Mouse (Mus musculus): ENCODE results near the gene Ephb2. TPM values are rescaled to one million over a fixed set of nuclear protein-coding genes. Genes with fewer than 3 reads are reported as not detected.

The Ephb2 gene
- polyA plus RNA-seq, 1 experiment = 0.49 TPM

DNA sequence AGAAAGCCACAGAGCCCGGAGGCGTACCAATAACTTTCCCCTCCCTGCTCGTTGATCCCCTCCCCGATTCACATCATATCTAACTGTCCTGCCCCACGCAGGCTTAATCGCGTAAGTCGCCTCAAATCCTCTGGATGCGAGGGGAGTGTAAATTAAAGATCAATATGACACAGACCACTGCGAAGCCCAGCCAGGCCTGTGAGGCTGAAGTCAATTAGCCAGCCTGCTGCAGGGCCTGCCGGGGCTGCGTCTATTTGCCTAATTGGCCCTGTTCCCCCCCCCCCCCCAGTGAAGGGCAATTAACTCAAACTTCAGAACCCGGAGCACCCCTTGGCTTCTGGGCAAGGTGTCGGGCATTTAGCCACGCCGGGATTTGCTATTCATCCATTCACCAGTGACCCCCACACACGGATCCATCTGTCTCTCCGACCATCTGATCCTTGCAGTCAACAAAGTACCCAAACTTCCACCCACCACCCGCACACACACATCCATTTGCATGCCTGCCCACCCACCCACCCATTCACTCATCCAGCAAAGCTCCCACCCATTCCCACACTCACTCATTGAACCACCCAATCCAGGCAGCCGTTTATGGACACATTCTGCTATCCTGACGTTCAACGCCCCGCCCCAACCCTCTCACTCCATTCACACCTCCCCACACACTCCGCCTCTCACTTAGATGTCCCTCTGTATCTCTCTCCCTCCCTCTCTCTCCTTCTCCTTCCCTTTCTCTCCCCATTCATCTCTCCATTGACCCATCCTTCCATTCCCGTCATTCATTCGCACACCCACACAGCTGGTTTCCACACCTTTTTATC lies 49.1 kb downstream of the Ephb2 start:
- no peaks in the 10 kb centered on the region; the same call in 1 of the 2 replicates for H3K4me1 ChIP-seq (ENCODE audit: control insufficient read depth, insufficient read depth, low read length)
- no peak for TF ChIP-seq CTCF (IDR thresholded peaks at IDR 0.05; ENCODE audit: control insufficient read depth, insufficient read depth, insufficient replicate concordance, low read depth, low read length)
- TF ChIP-seq POLR2A (IDR thresholded peaks at IDR 0.05; ENCODE audit: control insufficient read depth, low read depth, low read length) = no peak

DNA sequence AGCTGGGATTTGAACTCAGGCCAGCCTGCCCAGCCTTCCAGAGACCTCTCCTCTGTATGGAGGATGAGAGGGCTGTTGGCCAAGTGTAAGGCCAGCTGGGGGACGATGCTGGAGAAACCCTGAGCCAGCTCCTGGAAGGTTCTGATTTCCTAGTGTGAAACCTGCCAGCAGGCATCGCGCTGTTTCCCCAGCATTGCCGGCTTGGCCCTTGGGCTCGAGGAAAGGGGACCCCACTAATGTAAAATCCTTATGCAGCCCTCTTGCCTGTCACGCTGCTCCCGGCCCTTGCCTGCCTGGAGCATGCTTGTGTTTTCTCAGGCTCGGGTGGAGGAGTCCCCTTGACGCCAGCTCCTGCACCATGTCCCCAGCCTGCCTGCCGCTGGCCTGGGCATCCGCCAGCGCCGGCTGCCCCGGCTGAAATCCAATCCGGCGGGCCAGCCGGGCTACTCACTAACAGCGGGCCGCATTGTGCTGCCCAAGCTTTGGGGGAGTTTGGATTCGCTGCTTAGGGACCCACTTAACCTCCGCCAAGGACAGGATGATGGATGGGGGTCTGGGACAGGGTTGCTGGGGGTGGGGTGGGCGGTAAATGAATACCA lies 52.1 kb downstream of the Ephb2 start:
- Histone ChIP-seq H3K4me1 (ENCODE audit: control insufficient read depth, insufficient read depth, low read length) (no peaks in the 10 kb centered on the region), H3K4me3 (ENCODE audit: control insufficient read depth, low read depth, low read length) (no peak overlapping the region), H3K27me3 (ENCODE audit: control insufficient read depth, insufficient read depth, low read length) (no peaks in the 10 kb centered on the region), H3K36me3 (ENCODE audit: control insufficient read depth, insufficient read depth, low read length) (no peaks in the 10 kb centered on the region), H3K27ac (ENCODE audit: control insufficient read depth, insufficient read depth, low read depth, low read length) (no peak overlapping the region)
- no peak for TF ChIP-seq CTCF (IDR thresholded peaks at IDR 0.05; ENCODE audit: control insufficient read depth, insufficient read depth, insufficient replicate concordance, low read depth, low read length)
- no peak for TF ChIP-seq POLR2A (IDR thresholded peaks at IDR 0.05; ENCODE audit: control insufficient read depth, low read depth, low read length)

More for the DNA sequence above, 49.1 kb downstream of the Ephb2 start:
- H3K27ac ChIP-seq (ENCODE audit: control insufficient read depth, insufficient read depth, low read depth, low read length) = no peak overlapping the region
- H3K4me3 ChIP-seq (ENCODE audit: control insufficient read depth, low read depth, low read length) = no peak overlapping the region
- no peaks in the 10 kb centered on the region for H3K27me3 ChIP-seq (ENCODE audit: control insufficient read depth, insufficient read depth, low read length)
- no peaks in the 10 kb centered on the region for H3K36me3 ChIP-seq (ENCODE audit: control insufficient read depth, insufficient read depth, low read length)

DNA sequence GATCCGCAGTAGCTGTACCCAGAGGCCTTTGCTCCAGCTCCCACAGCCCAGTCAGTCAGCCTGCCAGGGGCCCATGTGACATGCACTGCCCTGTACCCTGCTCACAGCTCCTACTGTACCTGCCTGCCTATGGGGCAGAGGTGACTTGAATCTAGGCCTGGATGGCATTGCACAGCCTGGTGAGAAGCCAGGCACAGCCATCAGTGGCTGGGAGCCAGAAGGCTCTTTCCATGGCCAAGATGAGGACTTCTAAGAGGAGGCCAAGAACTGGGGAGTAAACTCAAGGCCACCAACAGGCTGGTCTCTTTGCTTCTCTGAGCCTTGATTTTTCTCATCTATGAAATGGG lies 53.2 kb downstream of the Ephb2 start:
- Histone ChIP-seq H3K27ac (ENCODE audit: control insufficient read depth, insufficient read depth, low read depth, low read length) (no peak overlapping the region), H3K4me3 (ENCODE audit: control insufficient read depth, low read depth, low read length) (no peak overlapping the region), H3K36me3 (ENCODE audit: control insufficient read depth, insufficient read depth, low read length) (no peaks in the 10 kb centered on the region), H3K27me3 (ENCODE audit: control insufficient read depth, insufficient read depth, low read length) (no peaks in the 10 kb centered on the region), H3K4me1 (ENCODE audit: control insufficient read depth, insufficient read depth, low read length) (no peaks in the 10 kb centered on the region)
- TF ChIP-seq CTCF (IDR thresholded peaks at IDR 0.05; ENCODE audit: control insufficient read depth, insufficient read depth, insufficient replicate concordance, low read depth, low read length) (no peak), POLR2A (IDR thresholded peaks at IDR 0.05; ENCODE audit: control insufficient read depth, low read depth, low read length) (no peak)

DNA sequence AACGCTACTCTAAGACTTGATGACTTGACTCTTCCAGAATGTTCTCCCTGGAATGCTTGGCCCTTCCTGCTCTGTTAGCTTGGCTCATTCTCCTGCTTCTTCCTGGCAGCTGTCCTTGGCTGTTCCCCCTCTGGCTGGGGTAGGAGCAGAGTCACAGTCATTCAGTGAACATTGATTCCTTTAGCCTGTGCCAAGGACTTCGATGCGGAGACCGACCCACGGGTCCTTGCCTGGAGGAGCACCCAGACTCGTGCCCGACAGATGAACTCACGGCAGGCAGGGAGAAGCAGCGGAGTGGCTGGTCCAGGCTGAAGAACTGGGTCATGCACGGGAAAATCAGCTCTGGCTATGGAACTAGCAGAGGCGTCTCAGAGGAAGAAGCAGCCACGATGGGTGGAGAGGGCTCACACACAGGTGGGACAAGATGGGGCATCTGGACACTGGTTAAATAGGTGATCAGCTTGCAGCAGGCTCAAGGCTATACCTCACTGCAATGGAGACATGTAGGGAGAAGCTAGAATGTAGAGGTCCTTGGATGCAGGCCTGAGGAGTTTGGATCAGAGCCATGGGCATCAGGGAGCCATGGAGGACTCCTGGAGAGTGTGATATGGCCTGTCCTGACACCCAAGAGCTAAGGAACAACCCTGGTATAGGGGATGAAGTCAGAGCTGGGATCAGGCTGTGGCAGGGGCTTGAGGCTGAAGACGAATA lies 53.8 kb downstream of the Ephb2 start:
- Histone ChIP-seq H3K27ac (ENCODE audit: control insufficient read depth, insufficient read depth, low read depth, low read length) (no peak overlapping the region), H3K36me3 (ENCODE audit: control insufficient read depth, insufficient read depth, low read length) (no peaks in the 10 kb centered on the region), H3K4me1 (ENCODE audit: control insufficient read depth, insufficient read depth, low read length) (no peaks in the 10 kb centered on the region), H3K4me3 (ENCODE audit: control insufficient read depth, low read depth, low read length) (no peak overlapping the region), H3K27me3 (ENCODE audit: control insufficient read depth, insufficient read depth, low read length) (no peaks in the 10 kb centered on the region)
- TF ChIP-seq POLR2A (IDR thresholded peaks at IDR 0.05; ENCODE audit: control insufficient read depth, low read depth, low read length) (no peak), CTCF (IDR thresholded peaks at IDR 0.05; ENCODE audit: control insufficient read depth, insufficient read depth, insufficient replicate concordance, low read depth, low read length) (no peak)

DNA sequence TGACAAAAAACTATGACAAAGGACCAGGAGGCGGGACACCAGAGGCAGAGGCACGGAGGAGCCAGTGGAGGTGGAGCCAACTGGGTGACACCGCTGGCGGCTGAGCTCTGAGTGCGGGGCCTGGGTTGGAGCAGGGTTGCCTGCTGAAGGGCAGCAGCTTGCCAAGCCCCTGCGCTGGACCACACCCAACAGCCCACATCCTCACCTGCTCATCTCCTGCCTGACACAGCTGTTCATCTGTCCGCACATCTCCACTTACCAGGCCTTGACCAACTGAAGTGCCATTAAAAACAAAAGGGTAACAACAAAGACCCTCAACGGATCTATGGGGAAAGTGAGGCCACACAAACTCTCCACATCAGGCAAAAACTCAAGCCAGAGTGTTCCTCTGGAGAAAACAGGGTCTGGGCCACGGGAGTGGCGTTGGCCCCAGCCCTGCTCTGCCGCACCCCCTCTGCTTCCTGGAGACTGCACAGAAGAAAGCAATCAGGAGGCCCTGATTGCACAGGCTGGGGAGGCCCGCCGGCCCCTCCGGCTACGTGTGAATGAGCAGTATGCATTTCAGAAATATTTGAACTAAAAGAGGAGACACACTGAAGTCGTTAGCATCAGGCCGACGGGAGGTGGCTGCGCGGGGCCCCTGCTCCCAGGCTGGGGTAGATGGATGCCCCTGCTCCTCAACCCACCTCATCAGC lies 55.4 kb downstream of the Ephb2 start:
- Histone ChIP-seq H3K4me3 (ENCODE audit: control insufficient read depth, low read depth, low read length) (no peak overlapping the region), H3K36me3 (ENCODE audit: control insufficient read depth, insufficient read depth, low read length) (no peaks in the 10 kb centered on the region), H3K27me3 (ENCODE audit: control insufficient read depth, insufficient read depth, low read length) (no peaks in the 10 kb centered on the region), H3K4me1 (ENCODE audit: control insufficient read depth, insufficient read depth, low read length) (no peaks in the 10 kb centered on the region; the same call in 1 of the 2 replicates), H3K27ac (ENCODE audit: control insufficient read depth, insufficient read depth, low read depth, low read length) (no peak overlapping the region)
- TF ChIP-seq POLR2A (IDR thresholded peaks at IDR 0.05; ENCODE audit: control insufficient read depth, low read depth, low read length) (no peak), CTCF (IDR thresholded peaks at IDR 0.05; ENCODE audit: control insufficient read depth, insufficient read depth, insufficient replicate concordance, low read depth, low read length) (no peak)

DNA sequence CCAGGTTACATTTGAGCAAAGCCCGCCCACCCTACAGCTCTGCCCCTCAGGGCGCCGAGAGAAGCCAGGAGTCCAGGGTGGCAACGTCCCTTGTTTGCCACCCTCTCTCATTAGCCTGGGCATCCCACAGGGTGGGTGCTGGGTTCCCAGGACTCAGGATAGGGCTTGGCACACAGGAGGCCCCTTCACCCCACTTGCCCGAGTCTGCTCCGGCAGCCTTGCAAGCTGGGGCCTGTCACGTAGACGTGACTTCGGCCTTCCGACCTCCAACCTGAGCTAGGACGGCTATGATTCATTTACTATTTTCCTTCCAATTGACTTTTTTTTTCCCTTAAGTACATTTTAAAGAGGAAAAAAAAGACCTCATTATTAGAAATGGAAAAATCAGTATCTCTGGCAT lies 56.6 kb downstream of the Ephb2 start:
- no peaks in the 10 kb centered on the region for H3K36me3 ChIP-seq (ENCODE audit: control insufficient read depth, insufficient read depth, low read length)
- no peaks in the 10 kb centered on the region; the same call in 1 of the 2 replicates for H3K4me1 ChIP-seq (ENCODE audit: control insufficient read depth, insufficient read depth, low read length)
- TF ChIP-seq CTCF (IDR thresholded peaks at IDR 0.05; ENCODE audit: control insufficient read depth, insufficient read depth, insufficient replicate concordance, low read depth, low read length) = no peak
- no peak for TF ChIP-seq POLR2A (IDR thresholded peaks at IDR 0.05; ENCODE audit: control insufficient read depth, low read depth, low read length)
- H3K27me3 ChIP-seq (ENCODE audit: control insufficient read depth, insufficient read depth, low read length) = no peaks in the 10 kb centered on the region
- H3K4me3 ChIP-seq (ENCODE audit: control insufficient read depth, low read depth, low read length) = no peak overlapping the region
- no peak overlapping the region for H3K27ac ChIP-seq (ENCODE audit: control insufficient read depth, insufficient read depth, low read depth, low read length)

Measured in testis, adult 2 months (tissue).